11 mouse cellular contexts compared by ENCODE assay signal in genomic region chr8:90520186-90520585, GRCm38 (mm10).
DNase-seq lines count a peak whose midpoint lies in the region; ATAC-seq lines count a peak whose summit lies in the region.
"Had no signal": no experiment of that assay in that cellular context is flagged by ENCODE, and none has a peak within 500 bp of the region (broad histone marks: within the 10 kb centered on the region; RNA-seq: fewer than 3 reads in every experiment).

No protein-coding gene starts in this region.

- WGBS in hindbrain, embryonic 11.5 days = 22% methylated on average over 4 of the region's 4 CpGs
- WGBS in midbrain, embryonic 15.5 days = 10% methylated on average over 4 of the region's 4 CpGs

- no peak overlapping the region for H3K4me2 ChIP-seq in hindbrain, embryonic 11.5 days (replicated peaks; ENCODE audit: low read depth, low read length)
- no peak overlapping the region for H3K4me2 ChIP-seq in midbrain, embryonic 15.5 days

- no peak for ATAC-seq in cerebellum, adult (ENCODE audit: insufficient number of reproducible peaks, low FRiP score, low TSS enrichment)
- peak; percentile 73 for ATAC-seq in hindbrain, embryonic 11.5 days (ENCODE audit: low FRiP score)
- peak; percentile 75 for ATAC-seq in midbrain, embryonic 15.5 days (replicated peaks)

- H3K9ac ChIP-seq in hindbrain, embryonic 11.5 days (ENCODE audit: low read depth, low read length) = no peak overlapping the region
- no peak overlapping the region for H3K9ac ChIP-seq in midbrain, embryonic 15.5 days

- no peak overlapping the region for H3K4me3 ChIP-seq in hindbrain, embryonic 11.5 days (ENCODE audit: low read depth, low read length)
- H3K4me3 ChIP-seq in midbrain, embryonic 15.5 days = no peak overlapping the region

- DNase-seq in cerebellum, postnatal 10 days = peak; percentile 33 to 39
- DNase-seq in embryo, embryonic 11.5 days (ENCODE audit: low read depth, low spot score) = peak; percentile 13
- peak; percentile 57 for DNase-seq in hindbrain, embryonic 11.5 days (ENCODE audit: low spot score)
- DNase-seq in spleen, postnatal 36 days (ENCODE audit: low spot score in 2 of 2) = no peak
- no peak for DNase-seq in heart, adult 18-20 months
- DNase-seq in urinary bladder, adult 18-20 months (ENCODE audit: low spot score in 2 of 2) = no peak
- DNase-seq: cerebellum, adult 11-12 months; gastrocnemius, postnatal 10 days; lung, postnatal 36 days had no signal

- H3K36me3 ChIP-seq in hindbrain, embryonic 11.5 days (ENCODE audit: control insufficient read depth, insufficient read depth, low read length) = no peaks in the 10 kb centered on the region
- no peaks in the 10 kb centered on the region for H3K36me3 ChIP-seq in midbrain, embryonic 15.5 days (replicated peaks)

- H3K9me3 ChIP-seq in hindbrain, embryonic 11.5 days (ENCODE audit: control insufficient read depth, low read length) = no peaks in the 10 kb centered on the region
- H3K9me3 ChIP-seq in midbrain, embryonic 15.5 days = no peaks in the 10 kb centered on the region

- H3K4me1 ChIP-seq in hindbrain, embryonic 11.5 days (replicated peaks; ENCODE audit: control insufficient read depth, insufficient read depth, low read length) = no peaks in the 10 kb centered on the region; the same call in 1 of the 2 replicates
- peaks cover 16% of the 10 kb centered on the region for H3K4me1 ChIP-seq in midbrain, embryonic 15.5 days

- no peak overlapping the region for H3K27ac ChIP-seq in hindbrain, embryonic 11.5 days (ENCODE audit: low read depth, low read length)
- no peak overlapping the region for H3K27ac ChIP-seq in midbrain, embryonic 15.5 days

- no peaks in the 10 kb centered on the region for H3K27me3 ChIP-seq in hindbrain, embryonic 11.5 days (ENCODE audit: control insufficient read depth, insufficient read depth, low read length)
- no peaks in the 10 kb centered on the region for H3K27me3 ChIP-seq in midbrain, embryonic 15.5 days (replicated peaks)

Comparison
In these comparisons a context has a peak if more than half of its experiments do, and no peak if none do; other contexts are left out.
1. DNase-seq: peak in cerebellum, postnatal 10 days (2 of 2), embryo, embryonic 11.5 days (single experiment) and hindbrain, embryonic 11.5 days (single experiment); none in spleen, postnatal 36 days (0 of 2), heart, adult 18-20 months (0 of 2) and urinary bladder, adult 18-20 months (0 of 2).